Mouse (Mus musculus) bone marrow macrophage, adult 2 months (primary cell): ENCODE data around the gene Lamc3. TPM values are rescaled to one million over a fixed set of nuclear protein-coding genes. Genes with fewer than 3 reads are reported as not detected.

Source experiments
- H3K27ac ChIP-seq: 2 replicates; pipeline ENCODE4 v1.5.1; 2012; ENCODE audit warnings: low read depth, low read length; ENCODE audit not compliant: insufficient read depth
- H3K4me1 ChIP-seq: 2 replicates; pipeline ENCODE4 v1.6.1; 2012; ENCODE audit warnings: low read length; ENCODE audit not compliant: control insufficient read depth, insufficient read depth
- H3K4me3 ChIP-seq: 2 replicates; pipeline ENCODE4 v1.5.1; 2012; ENCODE audit warnings: mild to moderate bottlenecking, low read length, moderate library complexity; ENCODE audit not compliant: insufficient read depth
- CTCF ChIP-seq: IDR thresholded peaks from 2 replicates; pipeline ENCODE4 v1.5.1; 2012; ENCODE audit warnings: low read depth, mild to moderate bottlenecking, low read length, moderate library complexity
- POLR2A ChIP-seq: IDR thresholded peaks from 2 replicates; pipeline ENCODE4 v1.6.1; 2012; ENCODE audit warnings: mild to moderate bottlenecking, low read depth, low read length, borderline replicate concordance
- polyA plus RNA-seq: library from polyadenylated mRNA; stranded (reverse); fragments of >200 nt; gene quantifications from 2 replicates; pipeline ENCODE4 v1.2.4, GENCODE M21; 2012; ENCODE audit not compliant: missing spikeins, insufficient read depth, insufficient read length

Gene Lamc3
- polyA plus RNA-seq = not detected in 2 replicates

DNA sequence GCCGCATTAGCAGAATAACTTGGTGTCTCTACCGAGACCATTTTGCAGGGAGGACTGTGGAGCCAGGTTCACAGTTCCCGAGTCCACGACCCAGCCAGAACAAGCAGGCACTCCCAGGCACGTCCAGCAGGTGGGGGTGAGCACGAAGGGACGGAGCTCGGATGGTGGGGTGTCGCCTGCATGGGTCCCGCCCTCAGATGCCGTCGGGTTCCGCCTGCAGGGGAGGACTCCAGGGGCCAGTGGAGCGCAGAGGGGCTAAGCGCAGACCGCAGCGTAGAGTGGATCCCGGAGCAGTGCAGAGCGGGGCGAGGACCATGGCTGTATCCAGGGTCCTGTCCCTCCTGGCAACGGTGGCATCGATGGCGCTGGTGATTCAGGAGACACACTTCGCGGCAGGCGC lies at the start of gene Lamc3:
TSS of gene Lamc3 (plus strand) at position 262 of the 400 bp plus-strand sequence.
- H3K4me3 ChIP-seq = no peak within 1 kb of the TSS
- no peak for TF ChIP-seq POLR2A
- no peak for TF ChIP-seq CTCF

DNA sequence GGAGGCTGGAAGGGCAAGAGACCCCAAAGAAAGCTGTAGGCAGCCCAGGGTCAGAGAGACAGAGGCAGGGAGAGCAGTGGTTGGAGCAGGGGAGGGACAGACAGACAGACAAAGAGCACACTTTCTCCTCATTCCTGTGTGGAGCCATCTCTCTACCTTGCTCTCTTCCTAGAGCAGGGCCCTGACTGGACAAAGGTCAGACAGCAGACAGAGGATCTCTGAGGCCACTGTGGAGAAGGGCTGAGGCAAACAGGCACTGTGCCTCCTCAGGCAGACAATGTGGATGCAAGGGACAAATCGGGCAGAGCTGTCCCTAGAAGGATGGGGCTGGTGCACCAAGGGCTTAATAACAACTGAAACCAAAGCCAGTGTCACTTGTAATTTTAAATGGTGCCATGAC lies 48.2 kb upstream of the Lamc3 start:
- Histone ChIP-seq H3K4me1 (no peaks in the 10 kb centered on the region), H3K27ac (no peak overlapping the region), H3K4me3 (no peak overlapping the region)
- TF ChIP-seq POLR2A (no peak), CTCF (no peak)

More for the DNA sequence above, at the start of gene Lamc3:
- no peak within 1 kb of the TSS for H3K27ac ChIP-seq
- H3K4me1 ChIP-seq = no peaks in the 10 kb centered on the region

- H3K27ac ChIP-seq = no peak overlapping the region
Observed at GRCm38 (mm10) chr2:31844729-31845136, 42.4 kb upstream of the Lamc3 start.

GRCm38 (mm10) chr2:31845512-31845895 lies 41.6 kb upstream of the Lamc3 start:
- Histone ChIP-seq H3K27ac (no peak overlapping the region), H3K4me3 (no peak overlapping the region), H3K4me1 (no peaks in the 10 kb centered on the region)
- TF ChIP-seq POLR2A (no peak), CTCF (no peak)

More at GRCm38 (mm10) chr2:31844729-31845136, 42.4 kb upstream of the Lamc3 start:
- TF ChIP-seq POLR2A (no peak), CTCF (no peak)
- Histone ChIP-seq H3K4me3 (no peak overlapping the region), H3K4me1 (no peaks in the 10 kb centered on the region)

DNA sequence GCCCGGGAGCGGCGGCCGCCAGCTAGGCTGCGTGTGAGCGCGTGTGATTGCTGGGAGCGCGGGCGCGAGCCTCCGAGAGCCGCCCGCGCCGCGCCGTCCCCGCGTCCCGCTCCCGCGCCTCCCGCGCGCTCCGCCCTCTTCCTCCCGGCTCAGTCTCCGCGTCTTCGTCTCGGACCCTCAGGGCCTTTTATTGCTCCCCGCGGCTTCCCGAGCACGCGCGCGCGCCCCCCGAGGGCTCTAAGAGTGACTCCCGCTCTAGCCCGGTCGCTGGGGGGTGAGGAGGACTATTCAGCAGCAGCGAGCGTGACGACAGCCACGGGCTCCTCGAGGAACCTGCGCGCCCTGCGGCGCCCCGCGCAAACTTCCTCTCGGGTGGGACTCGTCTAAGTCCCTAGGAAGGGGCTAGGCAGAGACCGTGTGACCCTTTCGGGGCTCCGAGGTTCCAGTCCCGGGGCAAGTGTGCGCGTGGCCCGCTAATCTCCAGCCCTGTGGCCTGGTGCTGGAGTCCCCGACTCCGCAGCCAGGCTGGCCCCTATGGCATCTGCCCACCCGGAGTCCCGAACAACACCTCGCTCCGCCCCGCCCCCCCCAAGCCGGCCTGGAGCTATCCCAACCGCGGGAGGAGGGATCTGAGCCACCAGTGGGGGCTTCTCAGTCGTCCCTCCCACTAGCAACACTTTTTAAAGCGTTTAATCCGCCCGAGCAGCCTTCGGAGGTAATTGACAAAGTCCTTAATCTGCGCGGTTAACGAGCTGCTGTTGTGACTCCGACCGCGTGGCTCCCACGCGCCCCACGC lies 41.0 kb upstream of the Lamc3 start, which contains the start of gene Fibcd1:
TSS of gene Fibcd1 (minus strand) at position 110 of the 796 bp plus-strand sequence.
- no peaks in the 10 kb centered on the region for H3K4me1 ChIP-seq
- no peak within 1 kb of the TSS for H3K27ac ChIP-seq
- H3K4me3 ChIP-seq = 0 out of 2 replicates have a peak within 1 kb of the TSS, but pooled peaks have one; percentile 25
- TF ChIP-seq CTCF = no peak
- no peak for TF ChIP-seq POLR2A

DNA sequence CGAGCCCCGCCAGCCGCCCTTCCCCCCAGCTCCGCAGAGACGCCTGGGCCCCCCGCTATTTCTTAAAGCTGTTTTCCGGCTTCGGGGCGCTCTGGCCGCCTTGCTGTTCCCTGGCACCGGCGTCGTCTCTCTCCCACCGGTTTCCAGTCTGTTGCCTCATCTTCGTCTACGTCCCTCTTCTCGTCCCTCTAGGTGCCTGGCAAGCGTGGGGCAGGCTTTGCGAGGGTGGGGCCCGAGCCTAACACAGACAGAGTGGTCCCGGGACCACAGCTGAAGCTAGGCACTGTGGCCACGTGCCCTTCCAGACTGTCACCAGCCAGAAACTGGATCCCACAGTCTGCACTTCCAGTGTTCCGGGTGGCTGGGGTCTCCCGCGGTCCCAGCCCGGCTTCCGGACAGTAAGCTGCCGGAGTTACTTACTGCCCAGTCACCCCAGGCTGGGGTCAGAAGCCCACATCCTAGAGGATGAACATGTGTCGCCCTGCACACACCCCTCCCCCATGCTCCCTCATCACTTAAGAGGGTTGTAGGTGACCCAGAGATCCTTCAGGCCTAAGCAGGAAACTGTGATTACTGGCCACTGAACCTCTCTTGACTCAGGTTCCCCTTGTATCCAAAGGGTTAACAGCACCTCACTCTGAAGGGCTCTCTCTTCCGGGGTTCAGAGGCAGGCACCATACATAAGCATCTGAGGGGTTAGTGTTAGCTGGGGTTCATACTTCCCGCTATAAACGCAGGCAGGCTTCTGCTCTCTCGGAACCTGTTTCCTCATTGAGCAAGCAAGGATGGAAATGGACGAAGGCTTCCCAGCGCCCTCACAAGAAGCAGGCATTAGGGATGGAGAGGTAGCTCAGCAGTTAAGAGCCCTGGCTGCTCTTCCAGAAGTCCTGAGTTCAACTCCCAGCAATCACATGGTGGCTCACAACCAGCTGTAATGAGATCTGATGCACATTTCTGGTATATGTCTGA lies 40.1 kb upstream of the Lamc3 start:
- H3K4me1 ChIP-seq = no peaks in the 10 kb centered on the region
- no peak for TF ChIP-seq CTCF
- no peak for TF ChIP-seq POLR2A
- H3K27ac ChIP-seq = no peak overlapping the region
- H3K4me3 ChIP-seq = 0 out of 2 replicates have a peak overlapping the region, but pooled peaks have one; percentile 25

DNA sequence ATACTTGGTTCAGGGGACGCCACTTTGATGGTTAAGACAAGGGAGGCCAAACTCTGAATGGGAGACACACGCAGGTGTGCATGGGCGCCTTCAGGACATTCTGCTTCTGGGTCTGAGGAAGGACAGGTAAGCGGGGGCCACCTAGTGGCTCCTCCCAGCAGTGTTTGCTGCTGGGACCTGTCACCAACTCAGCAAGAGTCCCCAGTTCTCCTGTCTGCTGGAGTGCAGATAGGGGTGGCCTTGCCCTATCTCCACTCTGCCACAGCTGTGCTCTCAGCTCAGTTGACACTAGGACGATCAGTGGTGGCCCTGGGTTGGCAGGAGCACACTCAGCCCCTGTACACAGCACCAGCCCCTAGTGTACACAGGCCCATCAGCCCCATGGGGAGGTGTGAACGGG lies 39.2 kb upstream of the Lamc3 start:
- H3K4me3 ChIP-seq = no peak overlapping the region
- H3K27ac ChIP-seq = no peak overlapping the region
- TF ChIP-seq POLR2A = no peak
- no peak for TF ChIP-seq CTCF
- no peaks in the 10 kb centered on the region for H3K4me1 ChIP-seq

DNA sequence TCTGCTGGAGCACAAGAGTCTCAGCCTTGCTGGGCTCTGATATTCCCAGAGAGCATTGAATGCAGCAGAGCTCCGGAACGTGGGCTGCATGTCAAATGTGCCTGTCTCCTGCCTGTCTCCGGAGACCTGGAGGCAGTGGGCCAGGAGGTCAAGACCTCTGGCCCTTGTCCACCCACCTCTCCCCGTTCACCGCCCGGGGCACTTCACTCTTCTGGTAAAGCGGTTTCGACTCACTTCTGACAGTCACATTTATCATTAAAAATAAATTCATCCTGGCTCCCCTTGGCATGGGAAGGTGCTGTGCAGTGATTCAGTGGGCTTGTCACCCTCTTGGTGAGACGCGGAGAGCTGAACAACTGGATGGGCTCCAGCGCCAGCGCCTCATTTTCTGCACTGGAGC lies 37.0 kb upstream of the Lamc3 start:
- Histone ChIP-seq H3K4me1 (no peaks in the 10 kb centered on the region), H3K27ac (no peak overlapping the region)
- TF ChIP-seq POLR2A (no peak), CTCF (no peak)

DNA sequence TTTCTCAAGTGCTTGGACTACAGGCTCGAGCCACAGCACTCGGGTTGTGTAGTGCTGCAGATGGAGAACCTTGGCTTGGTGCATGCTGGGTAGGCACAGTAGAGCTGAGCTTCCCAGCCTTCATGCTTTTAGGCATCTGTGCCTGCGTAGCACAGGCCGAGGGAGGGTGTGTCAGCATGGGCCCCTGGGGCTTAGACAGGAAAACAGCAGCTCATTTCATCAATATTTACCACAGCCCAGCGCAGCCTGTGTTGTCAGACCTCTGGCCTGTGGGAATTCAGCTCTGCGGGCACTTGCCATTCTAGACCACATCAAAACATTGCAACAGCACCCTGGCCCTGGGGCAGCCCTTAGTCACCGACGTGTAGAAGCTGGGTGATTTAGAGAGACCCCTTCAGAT lies 31.1 kb upstream of the Lamc3 start:
- no peaks in the 10 kb centered on the region for H3K4me1 ChIP-seq
- no peak overlapping the region for H3K4me3 ChIP-seq
- no peak overlapping the region for H3K27ac ChIP-seq
- TF ChIP-seq POLR2A = no peak

More for the DNA sequence above, 37.0 kb upstream of the Lamc3 start:
- H3K4me3 ChIP-seq = no peak overlapping the region
